Mouse (Mus musculus) layer of hippocampus, postnatal 25 days (tissue): ENCODE data around the gene Hoxc13. TPM values are rescaled to one million over a fixed set of nuclear protein-coding genes. Genes with fewer than 3 reads are reported as not detected.

Experiments
- DNase-seq, 2 experiments: peaks; one replicate each; pipeline ENCODE4 v3.0.0; 2022; ENCODE audit warnings: mixed read lengths in 2 of 2, low spot score in 1 of 2; ENCODE audit errors: extremely low spot score in 1 of 2
- total RNA-seq, 2 experiments: library from RNA; stranded (reverse); gene quantifications; 2 replicates each; pipeline ENCODE4 v1.2.3; 2021

Gene Hoxc13
- not detected for total RNA-seq

DNA sequence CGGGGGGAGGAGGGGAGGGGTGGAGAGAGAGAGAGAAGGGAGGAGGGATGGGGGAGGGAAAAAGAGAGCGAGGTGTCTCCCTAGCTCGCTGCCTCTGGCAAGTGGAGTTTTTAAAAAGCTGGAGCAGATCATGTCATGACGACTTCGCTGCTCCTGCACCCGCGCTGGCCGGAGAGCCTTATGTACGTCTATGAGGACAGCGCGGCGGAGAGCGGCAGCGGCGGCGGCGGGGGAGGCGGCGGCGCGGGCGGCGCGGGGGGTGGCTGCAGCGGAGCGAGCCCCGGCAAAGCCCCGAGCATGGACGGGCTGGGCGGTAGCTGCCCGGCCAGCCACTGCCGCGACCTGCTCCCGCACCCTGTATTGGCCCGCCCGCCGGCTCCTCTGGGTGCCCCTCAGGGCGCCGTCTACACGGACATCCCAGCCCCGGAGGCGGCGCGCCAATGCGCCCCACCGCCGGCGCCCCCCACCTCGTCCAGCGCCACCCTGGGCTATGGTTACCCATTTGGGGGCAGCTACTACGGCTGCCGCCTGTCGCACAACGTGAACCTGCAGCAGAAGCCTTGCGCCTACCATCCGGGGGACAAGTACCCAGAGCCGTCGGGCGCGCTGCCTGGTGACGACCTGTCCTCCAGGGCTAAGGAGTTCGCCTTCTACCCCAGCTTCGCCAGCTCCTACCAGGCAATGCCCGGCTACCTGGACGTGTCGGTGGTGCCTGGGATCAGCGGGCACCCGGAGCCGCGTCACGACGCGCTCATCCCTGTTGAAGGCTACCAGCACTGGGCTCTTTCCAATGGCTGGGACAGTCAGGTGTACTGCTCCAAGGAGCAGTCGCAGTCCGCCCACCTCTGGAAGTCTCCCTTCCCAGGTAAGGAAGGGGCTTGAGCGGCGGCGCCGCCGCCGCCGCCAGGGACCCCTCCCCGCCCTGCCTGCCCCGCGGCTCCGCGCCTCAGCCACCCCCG lies at the start of gene Hoxc13:
Gene Hoxc13 (plus strand): TSS at position 51 of the 959 bp plus-strand sequence.
- DNase-seq: no peak

- no peak for DNase-seq
Measured at GRCm38 (mm10) chr15:102885803-102886202, 35.1 kb upstream of the Hoxc13 start.

DNA sequence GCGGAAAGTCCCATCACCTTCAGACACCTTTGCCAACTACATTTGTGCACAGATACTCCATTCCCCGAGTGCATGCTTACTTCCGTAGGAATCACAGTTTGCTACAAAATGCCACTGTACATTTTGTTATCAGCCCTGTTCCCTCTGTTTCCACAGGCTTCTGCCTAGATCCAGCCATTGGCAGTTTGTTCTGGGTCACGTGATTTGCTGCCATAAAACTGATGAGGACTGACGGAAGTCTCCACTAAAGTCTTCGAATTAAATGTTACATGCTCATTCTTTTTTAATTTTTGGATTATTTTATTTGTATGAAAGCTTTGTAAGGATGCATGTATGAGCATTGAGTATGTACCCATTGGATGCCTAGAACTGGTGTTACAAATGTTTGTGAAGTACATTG lies 25.8 kb upstream of the Hoxc13 start:
- DNase-seq: no peak

- DNase-seq: no peak
Measured at GRCm38 (mm10) chr15:102904946-102905345, 16.0 kb upstream of the Hoxc13 start.

DNA sequence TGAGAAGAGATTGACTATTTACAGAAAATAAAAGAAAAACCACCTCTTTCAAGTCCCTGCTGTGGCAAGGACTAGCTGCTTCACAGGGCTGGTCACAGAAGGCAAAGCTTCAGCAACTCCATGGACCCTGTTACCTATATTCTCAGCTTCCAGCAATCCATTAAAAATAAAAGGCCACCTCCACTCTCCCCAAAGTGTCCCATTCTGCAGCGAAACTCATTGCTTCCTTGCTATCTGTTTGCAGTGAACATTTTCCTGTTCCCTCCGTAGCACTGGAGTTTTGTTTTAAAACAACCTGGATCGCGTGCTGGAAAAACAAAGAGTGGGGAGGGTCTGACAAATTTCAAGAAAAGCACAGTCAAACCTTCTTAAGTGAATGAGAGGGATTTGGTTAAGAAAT lies 11.4 kb upstream of the Hoxc13 start:
- no peak for DNase-seq

- DNase-seq: no peak
Measured at GRCm38 (mm10) chr15:102910038-102910437, 10.9 kb upstream of the Hoxc13 start.

DNA sequence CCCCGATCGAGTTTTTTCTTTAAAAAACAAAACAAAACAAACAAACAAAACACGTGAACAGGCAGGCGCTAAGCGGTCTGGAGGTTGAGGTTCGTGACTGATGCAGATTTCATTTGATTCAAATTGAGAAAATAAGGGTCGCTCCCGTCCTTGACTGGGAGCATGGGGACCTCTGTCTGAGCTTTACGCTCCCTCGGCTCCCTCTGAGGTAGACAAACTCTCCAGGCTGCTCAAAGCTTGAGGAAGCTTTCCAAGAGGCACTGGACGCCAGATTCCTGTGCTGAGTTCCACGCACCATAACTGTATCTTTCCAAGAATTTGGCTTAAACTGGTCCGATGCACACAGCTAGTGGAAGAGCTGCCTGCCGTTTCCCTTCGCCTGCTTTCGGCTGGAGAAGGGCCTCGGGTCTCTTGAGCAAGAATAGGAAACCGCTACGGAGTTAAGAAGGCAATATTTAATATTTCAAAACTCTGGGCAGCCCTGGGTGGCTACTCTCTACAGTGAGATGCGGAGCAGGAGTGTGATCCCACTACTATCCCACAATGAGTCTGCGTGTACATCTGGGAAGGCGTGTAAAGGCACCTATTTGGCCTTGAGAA lies 10.3 kb upstream of the Hoxc13 start:
- no peak for DNase-seq

GRCm38 (mm10) chr15:102913038-102913585 lies 7.8 kb upstream of the Hoxc13 start:
- DNase-seq: no peak

- DNase-seq: no peak
Measured at GRCm38 (mm10) chr15:102917972-102918572, 2.8 kb upstream of the Hoxc13 start.

DNA sequence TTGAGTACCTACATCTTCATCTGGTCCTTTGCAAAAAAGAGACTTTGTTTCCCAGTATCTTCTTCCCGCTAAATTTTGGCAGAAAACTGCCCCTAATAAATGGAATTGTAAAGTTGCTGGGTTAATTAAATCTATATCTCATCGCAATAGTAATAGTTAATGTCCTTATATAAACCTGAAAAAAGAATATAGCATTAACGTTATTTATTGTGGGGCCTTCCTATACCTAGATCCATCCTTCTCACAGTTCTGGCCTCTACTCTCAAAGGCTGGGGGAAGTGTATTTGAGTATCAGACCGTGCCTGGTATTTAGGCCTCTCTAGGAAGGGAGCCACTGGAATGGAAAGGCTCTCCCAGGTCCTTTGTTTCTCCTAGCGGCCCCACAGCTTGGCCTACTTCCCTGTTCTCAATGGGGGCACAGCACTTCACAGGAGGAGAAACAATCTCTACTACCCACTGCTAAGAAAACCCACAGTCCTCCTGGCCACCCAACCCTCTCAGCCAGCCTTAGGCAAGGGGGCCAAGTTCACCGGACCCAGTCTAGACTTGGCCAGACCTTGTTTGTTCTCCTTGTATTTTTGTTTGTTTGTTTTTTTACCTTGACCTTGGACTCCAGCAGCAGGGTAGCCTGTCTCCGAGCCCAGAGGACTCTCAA lies 2.2 kb upstream of the Hoxc13 start:
- no peak for DNase-seq

GRCm38 (mm10) chr15:102919336-102920180 lies 1.3 kb upstream of the Hoxc13 start:
- no peak for DNase-seq

DNA sequence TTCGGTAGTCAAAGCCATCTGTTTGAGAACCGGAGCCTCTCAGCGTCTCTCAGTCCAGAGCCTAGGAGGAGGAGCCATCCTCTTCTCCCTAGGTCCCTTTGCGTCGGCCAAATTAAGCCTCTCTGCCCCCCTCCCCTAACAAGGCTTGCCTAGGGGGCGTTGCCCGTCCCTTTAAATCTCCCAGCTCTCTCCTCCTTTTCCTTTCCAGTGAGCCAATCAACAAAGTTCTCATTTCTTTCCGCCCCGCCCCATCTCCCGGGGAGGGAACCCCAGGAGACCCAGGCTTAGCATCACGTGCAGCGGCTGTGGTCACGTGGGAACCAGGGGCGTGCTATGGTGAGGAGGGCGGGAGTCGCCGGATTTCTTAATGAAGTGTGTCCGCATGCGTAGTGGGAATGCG lies 284 bp upstream of the Hoxc13 start:
- no peak for DNase-seq

DNA sequence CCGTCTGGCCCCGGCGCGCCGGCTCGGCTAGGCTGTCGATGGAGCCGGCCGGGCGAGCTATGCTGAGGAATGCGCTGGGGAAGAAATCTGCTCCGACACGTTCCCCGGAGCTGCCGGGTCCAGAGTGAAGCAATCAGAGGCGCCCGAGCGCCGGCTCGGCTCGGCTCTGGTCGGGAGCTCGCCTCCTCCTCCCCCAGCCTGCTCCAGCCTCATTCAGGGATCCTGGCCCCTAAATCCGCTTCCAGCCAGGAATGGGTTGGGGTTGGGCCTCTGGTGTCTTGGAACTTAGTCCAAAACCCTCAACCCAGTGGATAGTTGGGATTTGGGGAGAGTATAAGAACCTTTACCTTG lies 1.1 kb downstream of the Hoxc13 start:
- no peak for DNase-seq

- no peak for DNase-seq
Measured at GRCm38 (mm10) chr15:102922636-102923500, 2.0 kb downstream of the Hoxc13 start.

- DNase-seq: no peak
Measured at GRCm38 (mm10) chr15:102927032-102927645, 6.2 kb downstream of the Hoxc13 start.

GRCm38 (mm10) chr15:102931706-102932358 lies 10.9 kb downstream of the Hoxc13 start:
- no peak for DNase-seq

DNA sequence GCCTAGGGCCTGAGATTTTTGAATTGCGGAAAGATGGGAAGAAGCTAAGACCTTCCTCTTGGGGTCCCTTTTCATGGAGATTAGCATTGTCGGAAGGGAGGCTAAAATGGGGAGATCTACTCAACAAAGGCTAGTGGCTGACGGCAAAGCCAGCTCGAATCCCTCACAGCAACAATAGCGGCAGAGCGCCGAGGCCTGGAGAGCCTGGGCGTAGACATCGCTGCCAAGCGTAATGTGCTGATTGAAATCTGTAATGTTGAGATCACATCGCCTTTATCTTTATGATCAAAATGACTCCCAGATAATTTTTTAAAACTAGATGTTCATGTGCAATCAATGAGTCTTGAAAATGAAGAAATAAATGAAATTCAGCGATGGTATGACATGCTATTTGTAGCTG lies 13.5 kb downstream of the Hoxc13 start:
- DNase-seq: no peak

- DNase-seq: no peak
Measured at GRCm38 (mm10) chr15:102934897-102935296, 14.0 kb downstream of the Hoxc13 start.
